Mouse (Mus musculus): ENCODE data around the gene Yy1.

DNA sequence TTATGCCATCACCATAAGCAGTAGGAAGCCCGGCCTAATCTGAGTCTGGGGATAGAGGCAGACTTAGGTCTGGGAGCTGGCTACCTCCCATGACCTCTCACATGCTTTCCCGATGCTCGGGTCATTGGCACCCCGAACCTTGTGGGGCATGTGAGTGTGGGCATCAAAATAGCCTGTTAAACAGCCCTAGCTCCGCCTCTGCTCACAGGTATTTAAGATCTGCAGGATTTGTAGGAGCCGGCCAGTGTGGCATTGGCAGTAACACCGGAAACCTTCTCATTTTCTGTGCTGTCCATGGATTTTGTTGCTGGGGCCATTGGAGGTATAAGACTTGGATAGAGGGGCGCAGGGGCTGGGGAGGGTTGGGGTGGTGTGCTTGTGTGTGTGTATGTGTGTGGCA is 58.1 kb downstream of the Yy1 start:
- no peak for TF ChIP-seq CTCF (IDR thresholded peaks at IDR 0.05; ENCODE audit: extremely low read depth, insufficient read depth, insufficient read length, insufficient replicate concordance)
- no peak for TF ChIP-seq POLR2A (IDR thresholded peaks at IDR 0.05; ENCODE audit: low read depth, low read length)
